Mouse (Mus musculus) liver (tissue): Measurements from ENCODE around the gene Gcm1.

ENCODE experiments used
- DNase-seq: peaks from one replicate; pipeline ENCODE4 v3.0.0-alpha.2; 2020; ENCODE audit warnings: mixed read lengths

Gene Gcm1

DNA sequence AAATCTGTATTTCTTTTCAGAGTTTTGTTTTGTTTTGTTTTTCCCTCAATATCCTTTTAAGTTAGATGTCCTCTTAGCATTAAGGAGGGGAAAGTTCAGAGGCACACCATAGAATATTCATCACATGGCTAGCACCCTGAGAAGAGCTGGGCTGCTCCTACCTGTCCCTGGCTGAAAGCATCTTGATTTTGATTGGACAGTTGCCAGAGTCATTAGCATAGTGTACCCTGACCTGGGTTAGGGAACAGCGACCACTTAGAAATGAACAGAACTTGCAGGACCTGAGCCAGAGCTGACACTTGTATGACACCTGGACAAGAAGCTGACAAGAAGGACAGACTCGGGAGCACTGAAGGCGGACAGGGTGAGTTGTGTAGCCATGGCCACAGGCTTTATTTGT is at the start of gene Gcm1:
Gene Gcm1, plus strand, starts transcription at position 248 of the 400 bp plus-strand sequence.
- DNase-seq, result no peak

DNA sequence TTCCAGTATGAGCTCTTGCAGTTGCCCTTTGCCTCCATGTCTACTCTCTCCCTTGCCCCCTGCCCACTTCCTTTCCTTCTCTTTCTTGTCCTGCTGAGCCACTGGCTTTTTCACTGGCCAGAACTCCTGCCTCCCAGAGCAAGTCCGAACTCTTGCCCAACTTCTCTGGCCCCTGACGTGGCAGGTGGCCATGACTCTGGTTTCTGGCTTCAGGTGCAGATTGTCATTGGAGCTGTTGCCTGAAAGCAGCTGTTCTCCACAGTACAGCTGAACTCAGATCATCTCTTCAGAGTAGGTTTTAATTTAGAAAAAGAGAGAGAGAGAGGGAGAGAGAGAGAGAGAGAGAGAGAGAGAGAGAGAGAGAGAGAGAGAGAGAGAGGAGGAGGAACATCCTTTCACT is 48.4 kb upstream of the Gcm1 start:
- DNase-seq, result no peak

DNA sequence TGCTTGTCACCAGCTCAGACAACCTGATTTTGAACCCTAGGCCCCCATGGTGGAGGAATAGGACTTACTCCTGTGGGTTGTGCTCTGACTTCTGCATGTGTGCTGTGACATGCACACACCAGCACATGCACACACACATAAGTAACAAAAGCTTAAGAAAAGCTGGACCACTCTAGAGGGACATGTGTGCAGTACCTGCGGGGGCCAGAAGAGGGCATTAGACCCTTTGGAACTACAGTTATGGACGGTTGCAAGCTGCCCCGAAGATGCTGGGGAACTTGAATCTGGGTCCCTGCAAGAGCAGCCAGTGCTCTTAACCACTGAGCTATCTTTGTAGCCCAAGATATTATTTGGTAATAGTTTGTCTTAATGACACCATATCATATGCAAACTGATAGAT is 46.2 kb upstream of the Gcm1 start:
- DNase-seq, result peak; percentile 77

DNA sequence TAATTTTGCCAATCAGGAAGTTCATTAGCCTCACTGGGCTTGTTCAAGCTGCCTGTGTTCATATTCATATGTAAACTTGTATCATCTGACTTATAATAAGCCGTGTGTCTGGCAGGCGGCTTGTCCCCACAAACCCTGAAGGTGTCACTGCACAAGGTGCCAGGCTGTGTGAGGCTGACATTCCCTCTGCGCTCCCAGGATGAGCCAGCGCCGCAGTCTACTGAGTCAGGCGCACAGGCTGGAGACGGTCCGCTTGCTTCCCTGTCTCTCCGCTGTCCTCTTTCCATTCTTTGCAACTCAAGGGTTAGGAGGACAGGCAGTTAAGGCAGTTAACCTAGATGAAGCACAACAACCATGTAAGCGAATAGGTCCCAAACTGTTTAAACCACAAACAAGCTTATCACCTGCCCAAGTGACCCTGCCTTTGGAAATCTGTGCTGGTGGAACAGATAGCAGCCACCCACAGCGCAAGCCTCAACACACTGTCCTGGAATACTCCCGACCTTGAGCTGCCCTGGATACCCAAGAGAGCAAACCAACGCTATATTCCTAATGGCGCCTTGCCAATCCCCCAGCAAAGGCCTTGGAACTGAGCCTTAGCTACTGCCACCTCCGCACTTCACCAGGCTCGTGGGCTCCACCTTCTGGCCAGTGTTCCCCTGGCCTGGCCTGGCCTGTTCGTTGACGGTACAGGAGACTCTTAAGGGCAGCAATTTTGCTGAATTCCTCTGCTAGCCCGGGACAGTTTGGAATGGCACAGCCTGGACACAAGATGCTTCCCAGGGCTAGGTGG is 45.3 kb upstream of the Gcm1 start:
- DNase-seq, result peak; percentile 77

DNA sequence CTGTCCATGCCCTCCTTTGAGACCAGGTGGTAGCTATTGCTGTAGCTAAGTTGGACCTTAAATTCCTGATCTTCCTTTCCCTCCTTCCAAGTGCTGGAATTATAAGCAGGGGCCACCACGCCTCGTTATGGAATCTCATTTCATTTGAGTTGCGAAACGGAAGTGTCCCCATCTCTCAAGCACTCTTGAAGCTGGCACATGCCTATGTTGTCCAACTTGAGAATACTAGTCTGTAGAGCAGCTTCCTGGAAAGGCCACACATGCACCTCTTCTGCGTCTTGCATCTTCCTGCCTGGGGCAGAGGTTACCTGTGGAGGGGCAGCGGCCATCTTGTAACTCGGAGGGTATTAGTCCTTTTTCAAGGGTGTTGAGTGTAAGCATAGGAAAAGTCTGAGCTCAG is 42.3 kb upstream of the Gcm1 start:
- DNase-seq, result no peak

DNA sequence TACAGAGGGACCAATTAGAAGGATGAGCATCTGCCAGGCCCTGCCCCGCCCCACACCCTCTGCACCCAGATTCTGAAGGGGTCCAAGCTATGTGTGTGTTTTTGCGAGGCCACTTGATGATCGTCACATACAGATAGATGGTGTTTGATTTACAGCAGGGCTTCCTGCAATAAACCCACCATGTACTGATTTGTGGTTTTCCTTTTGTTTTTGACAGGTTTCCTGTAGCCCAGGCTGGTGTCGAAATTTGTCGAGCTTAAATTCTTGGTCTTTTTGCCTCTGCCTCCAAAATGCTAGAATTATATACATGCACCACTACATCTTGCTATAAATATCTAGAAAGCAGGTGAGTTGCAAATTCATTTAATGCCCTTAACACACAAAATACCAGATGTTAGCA is 41.5 kb upstream of the Gcm1 start:
- no peak for DNase-seq

DNA sequence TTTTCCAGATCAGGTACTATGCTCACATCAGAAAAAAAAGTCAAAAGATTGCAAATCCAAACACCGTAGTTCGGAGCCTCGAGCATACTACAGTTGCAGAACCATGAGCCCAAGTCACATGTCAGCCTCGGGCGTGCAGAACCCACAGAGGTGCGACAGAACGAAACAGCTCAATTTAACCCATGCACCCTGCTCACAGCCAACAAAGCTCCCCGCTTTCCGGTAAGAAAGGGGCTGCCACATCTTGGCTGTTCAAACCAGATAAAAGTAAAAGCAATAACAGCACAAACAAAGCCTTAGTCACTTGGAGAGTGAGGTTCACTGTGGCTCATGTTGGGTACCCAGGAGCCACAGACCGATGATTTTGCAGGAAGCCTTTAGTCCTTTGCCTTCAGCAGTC is 41.0 kb upstream of the Gcm1 start:
- DNase-seq, result no peak

DNA sequence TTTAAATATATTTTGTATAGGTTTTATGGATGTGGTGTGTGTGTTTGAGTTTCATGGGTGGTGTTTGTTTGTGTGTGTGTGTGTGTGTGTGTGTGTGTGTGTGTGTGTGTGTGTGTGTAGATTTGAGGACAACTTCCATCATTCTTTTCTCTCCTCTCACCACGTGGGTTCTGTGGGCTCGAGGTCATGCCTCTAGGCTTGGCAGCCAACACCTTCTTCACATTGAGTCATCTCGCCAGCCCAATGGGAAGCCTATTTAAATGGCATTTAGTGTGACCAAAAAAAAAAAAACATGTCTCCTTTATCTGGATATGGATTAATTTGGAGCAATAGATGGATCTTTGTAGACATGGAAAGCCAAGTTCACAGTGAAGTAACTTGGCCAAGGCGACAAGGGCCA is 39.7 kb upstream of the Gcm1 start:
- no peak for DNase-seq

GRCm38 (mm10) chr9:78012681-78013080 is 39.0 kb upstream of the Gcm1 start:
- no peak for DNase-seq

- DNase-seq, result no peak
Observed at GRCm38 (mm10) chr9:78013813-78014212, 37.9 kb upstream of the Gcm1 start.

GRCm38 (mm10) chr9:78015816-78016215 is 35.9 kb upstream of the Gcm1 start:
- DNase-seq, result no peak

DNA sequence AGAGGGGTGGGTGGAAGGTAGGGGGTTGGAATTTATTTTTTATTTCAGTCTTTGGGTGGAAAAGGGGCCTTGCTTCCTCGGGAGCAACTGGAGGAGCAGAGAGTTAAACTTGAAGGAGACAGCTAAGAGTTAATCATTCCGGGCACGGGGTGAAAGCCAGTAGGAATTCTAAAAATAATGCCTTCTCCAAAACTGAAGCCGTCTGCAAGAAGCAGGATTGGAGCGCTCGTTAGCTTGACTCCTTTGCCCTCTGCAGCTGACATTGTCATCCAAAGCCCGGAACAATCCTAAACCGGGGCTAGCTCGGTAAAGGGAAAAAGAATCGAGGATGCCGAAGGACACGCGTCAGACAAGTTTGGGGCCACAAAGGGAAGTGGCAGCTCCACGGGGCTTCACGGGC is 35.4 kb upstream of the Gcm1 start:
- no peak for DNase-seq

- no peak for DNase-seq
Observed at GRCm38 (mm10) chr9:78021256-78021655, 30.5 kb upstream of the Gcm1 start.

DNA sequence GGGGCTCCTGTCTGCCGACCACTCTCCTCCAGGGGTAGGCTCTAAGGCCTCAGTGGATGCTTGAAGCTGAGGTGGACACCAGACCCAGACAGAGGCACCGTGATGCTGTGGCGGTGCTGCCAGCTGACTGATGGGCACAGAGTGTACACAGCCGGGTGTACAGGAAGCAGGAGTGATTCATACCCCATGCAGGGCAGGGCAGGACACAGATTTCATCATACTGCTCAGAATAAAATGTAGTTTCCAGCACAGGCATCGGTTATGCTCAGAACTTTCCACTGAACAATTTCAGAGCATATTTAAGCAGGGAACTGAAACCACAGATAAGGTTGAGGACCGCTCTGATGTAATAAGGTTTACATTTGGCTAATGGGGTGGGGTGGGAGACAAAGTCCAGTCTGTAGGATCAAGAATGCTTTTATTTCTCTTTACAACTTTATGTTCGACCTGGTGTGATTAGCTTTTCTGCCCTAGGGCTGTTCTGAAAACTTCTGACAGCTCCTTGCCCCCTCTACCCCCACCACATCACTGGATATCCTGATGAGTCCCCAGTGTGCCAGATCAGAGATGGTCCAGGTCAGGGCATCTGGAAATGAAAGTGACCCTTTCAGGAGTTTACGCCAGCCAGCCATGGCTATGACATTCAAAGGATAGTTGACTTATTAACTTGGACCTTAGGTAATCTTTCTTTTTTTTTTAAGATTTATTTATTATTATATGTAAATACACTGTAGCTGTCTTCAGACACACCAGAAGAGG is 29.4 kb upstream of the Gcm1 start:
- no peak for DNase-seq

- peak; percentile 62 for DNase-seq
Observed at GRCm38 (mm10) chr9:78024823-78025222, 26.9 kb upstream of the Gcm1 start.

DNA sequence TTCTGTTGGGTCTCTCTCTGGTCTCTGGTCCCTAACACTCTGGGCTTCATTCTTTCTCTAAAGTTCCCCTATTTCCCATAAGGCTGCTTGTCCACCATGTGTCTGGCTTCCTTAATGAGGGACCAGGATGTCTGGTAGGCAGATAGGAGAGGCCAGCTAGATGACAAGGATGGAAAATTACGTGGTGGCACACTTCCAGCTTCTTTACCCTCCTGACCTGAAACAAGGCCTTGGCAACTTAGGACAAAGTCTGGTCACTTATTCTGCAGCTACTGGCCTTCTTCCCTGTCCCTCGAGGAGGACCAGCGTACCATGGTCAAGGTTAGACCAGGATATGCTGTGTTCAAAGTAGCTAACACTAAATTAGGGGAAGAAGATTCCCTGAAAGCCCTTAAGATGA is 24.6 kb upstream of the Gcm1 start:
- DNase-seq, result no peak

GRCm38 (mm10) chr9:78030835-78031456 is 20.8 kb upstream of the Gcm1 start:
- no peak for DNase-seq

DNA sequence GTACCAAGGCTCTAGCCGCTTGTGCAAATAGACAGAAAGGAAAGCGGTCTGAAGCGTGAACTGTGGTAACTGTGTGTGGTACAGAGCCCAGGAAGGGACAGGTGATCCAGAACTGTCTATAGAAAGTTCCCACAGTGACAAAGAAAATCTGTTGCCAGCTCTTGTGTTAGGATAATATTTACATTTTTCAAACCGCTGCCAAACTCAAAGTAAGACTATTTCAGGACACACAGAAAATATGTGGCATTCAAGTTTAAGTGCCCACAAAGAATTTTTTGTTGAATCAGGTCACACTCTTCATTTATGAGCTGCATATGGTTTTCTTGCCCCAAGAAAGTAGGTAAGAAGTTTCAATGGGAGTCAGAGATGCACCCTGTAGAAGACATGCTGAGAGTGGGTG is 18.8 kb upstream of the Gcm1 start:
- DNase-seq, result no peak

GRCm38 (mm10) chr9:78035296-78035695 is 16.4 kb upstream of the Gcm1 start:
- DNase-seq, result no peak

DNA sequence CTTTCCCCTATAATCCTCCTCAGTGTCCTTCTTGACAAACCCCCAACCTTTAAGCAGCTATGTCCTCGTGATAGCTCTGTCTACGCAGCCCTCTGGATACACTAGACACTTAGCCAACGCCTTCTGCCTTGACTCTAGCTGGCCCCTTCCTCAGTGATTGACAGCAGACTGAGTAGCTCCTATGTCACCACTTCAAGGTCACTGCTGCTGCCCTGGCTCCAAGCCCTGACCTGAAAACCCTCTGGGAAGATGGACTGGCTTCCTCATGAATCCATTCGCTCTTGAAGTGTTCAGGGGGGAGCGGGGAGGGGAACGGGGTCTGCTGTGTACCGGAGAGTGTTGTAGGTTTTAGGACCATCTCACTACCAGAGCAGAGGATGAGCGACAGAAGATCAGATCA is 15.9 kb upstream of the Gcm1 start:
- DNase-seq, result no peak

GRCm38 (mm10) chr9:78038755-78039489 is 12.8 kb upstream of the Gcm1 start:
- peak; percentile 82 for DNase-seq

DNA sequence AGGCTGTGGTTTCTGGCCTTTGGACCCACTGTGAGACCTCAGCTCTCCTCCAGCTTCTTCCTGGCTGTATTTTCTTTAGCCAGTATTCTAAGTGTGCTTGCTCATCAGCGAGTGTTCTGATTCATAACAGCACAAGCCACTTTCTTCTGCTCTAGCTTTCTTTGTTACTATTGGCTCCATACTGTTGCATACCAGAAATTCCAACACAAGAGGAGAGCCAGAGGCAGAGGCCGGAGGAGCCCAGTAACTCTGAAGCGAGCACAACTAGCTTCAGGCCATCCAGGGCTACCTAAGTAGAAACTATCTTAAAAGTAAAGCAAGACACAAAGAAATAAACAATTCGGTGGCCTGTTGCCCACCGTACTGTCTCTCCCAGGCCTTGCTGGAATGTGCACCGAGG is 6.6 kb upstream of the Gcm1 start:
- DNase-seq, result no peak

DNA sequence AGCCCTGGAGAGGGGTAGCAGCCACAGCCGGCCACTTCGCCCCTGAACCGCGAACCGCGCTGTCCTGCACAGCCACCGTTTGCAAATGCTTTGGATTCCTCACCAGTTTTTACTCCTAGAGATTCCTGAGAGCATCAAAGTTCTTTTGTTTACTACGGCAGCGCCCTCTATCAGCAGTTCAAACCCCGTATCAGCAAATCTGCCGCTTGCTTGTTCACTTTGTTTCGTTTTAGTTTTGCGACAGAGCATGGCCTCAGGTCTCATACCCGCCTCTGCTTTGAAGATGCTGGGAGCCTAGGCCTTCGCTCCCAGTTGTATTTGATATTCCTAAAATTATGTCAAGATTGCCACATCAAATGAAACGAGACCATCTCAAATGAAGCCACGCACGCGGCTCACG is 5.0 kb upstream of the Gcm1 start:
- peak; percentile 35 for DNase-seq
